Mouse (Mus musculus) bone marrow macrophage, adult 2 months (primary cell): ENCODE results near the gene Set.

ENCODE experiments used
- CTCF ChIP-seq: IDR thresholded peaks from 2 replicates; pipeline ENCODE4 v1.5.1; 2012; ENCODE audit warnings: low read depth, mild to moderate bottlenecking, low read length, moderate library complexity
- POLR2A ChIP-seq: IDR thresholded peaks from 2 replicates; pipeline ENCODE4 v1.6.1; 2012; ENCODE audit warnings: mild to moderate bottlenecking, low read depth, low read length, borderline replicate concordance

DNA sequence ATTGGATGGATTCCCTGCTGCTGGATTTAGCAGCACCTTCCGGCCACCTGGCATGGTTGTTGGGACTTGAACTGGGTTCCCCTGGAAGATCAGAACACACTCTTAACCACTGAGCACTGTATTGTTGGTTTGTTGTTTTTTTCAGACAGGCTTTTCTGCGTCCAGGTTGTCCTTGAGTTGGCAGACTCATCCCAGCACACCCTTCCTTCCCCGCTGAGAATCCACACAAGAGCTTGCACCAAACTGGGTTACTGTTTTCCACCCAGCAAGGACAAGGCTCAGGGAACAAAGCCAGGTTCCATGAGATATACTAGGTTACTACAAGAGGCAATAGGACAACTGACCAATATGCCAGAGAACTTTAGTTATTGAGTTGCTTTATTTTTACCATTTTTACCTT is 442 bp upstream of the Set start:
- TF ChIP-seq CTCF (no peak), POLR2A (no peak)
